Mouse (Mus musculus): ENCODE data around the gene Gm10058. TPM values are rescaled to one million over a fixed set of nuclear protein-coding genes. Genes with fewer than 3 reads are reported as not detected.
"Not testable (repeated sequence)": the region's sequence is repeated elsewhere in the genome, so short reads cannot be mapped to it uniquely, and the experiment has no call there.

Gm10058 gene
- polyA plus RNA-seq (2015; fragmentation: Nextera tagmentation; extraction: Ambion mirVana), result not detected in 2 replicates

GRCm38 (mm10) chrX:27946785-27947184 is at the start of gene Gm10058:
Gene Gm10058 (minus strand): TSS chrX:27946885.
- not testable (repeated sequence) for H3K4me3 ChIP-seq; H3K9me3 ChIP-seq; H3K9ac ChIP-seq; H3K27me3 ChIP-seq; H3K4me2 ChIP-seq; H3K36me3 ChIP-seq; H3K27ac ChIP-seq (replicated peaks); H3K4me1 ChIP-seq (replicated peaks); ATAC-seq (ENCODE audit: low FRiP score, low read depth)
- no CpG with 5 or more reads among the region's 5 CpGs for WGBS

All from hindbrain, embryonic 15.5 days (tissue).